Mouse (Mus musculus): ENCODE results near the gene Prr15l.

DNA sequence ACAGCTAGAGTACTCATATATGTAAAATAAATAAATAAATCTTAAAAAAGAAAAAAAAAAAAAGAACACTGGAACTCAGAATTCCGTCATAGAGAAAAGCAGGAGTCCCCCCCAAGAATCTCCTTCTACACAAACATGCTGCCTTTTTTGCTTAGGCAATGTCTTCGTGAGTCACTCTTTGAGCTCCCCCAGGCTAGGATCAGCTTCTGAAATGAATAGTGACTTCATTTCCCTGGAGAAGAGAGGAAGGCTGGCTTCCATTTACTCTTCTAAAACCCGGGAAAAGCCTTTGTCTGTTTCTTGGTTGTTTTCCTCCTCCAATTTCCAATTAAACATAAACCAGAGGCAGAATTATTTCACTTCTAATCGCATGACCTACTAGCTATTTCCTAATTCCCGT, 45.0 kb downstream of the Prr15l start:
- TF ChIP-seq POLR2A (IDR thresholded peaks at IDR 0.05; ENCODE audit: extremely low read depth, insufficient read depth, low read length): no peak
- TF ChIP-seq CTCF (IDR thresholded peaks at IDR 0.05; ENCODE audit: low read depth, low read length): no peak

Data from liver, adult 2 months (tissue).